Mouse (Mus musculus) embryonic facial prominence, embryonic 14.5 days (tissue): ENCODE results near the gene Ndufaf8. TPM values are rescaled to one million over a fixed set of nuclear protein-coding genes. Genes with fewer than 3 reads are reported as not detected.

Experiments used
- ATAC-seq: fragments of 200-750 bp; cut with Nextera tagmentation; 2 replicates; pipeline ENCODE4 v1.8.0; 2017; ENCODE audit warnings: low read depth, moderate number of reproducible peaks, moderate TSS enrichment
- DNase-seq: peaks from one replicate; pipeline ENCODE4 v3.0.0-alpha.2; 2015; ENCODE audit warnings: low spot score
- H3K27ac ChIP-seq: fragments of 300-500 bp; sonication (generic); replicated peaks from 2 replicates; pipeline ENCODE4 v1.5.1; 2014; ENCODE audit warnings: low read depth, mild to moderate bottlenecking, low read length, moderate library complexity
- H3K27me3 ChIP-seq: fragments of 300-500 bp; sonication (generic); replicated peaks from 2 replicates; pipeline ENCODE4 v1.6.1; 2014; ENCODE audit warnings: low read length; ENCODE audit not compliant: control insufficient read depth, insufficient read depth
- H3K36me3 ChIP-seq: fragments of 300-500 bp; sonication (generic); 2 replicates; pipeline ENCODE4 v1.6.1; 2014; ENCODE audit warnings: low read length, mixed read lengths; ENCODE audit not compliant: control insufficient read depth, insufficient read depth
- H3K4me1 ChIP-seq: fragments of 300-500 bp; sonication (generic); 2 replicates; pipeline ENCODE4 v1.6.1; 2014; ENCODE audit warnings: antibody characterized with exemption, low read length; ENCODE audit not compliant: control insufficient read depth, insufficient read depth
- H3K4me2 ChIP-seq: fragments of 300-500 bp; sonication (generic); 2 replicates; pipeline ENCODE4 v1.6.1; 2014; ENCODE audit warnings: low read depth, mild to moderate bottlenecking, low read length, moderate library complexity, mixed read lengths
- H3K4me3 ChIP-seq: fragments of 300-500 bp; sonication (generic); 2 replicates; pipeline ENCODE4 v1.5.1; 2014; ENCODE audit warnings: low read depth, mild to moderate bottlenecking, low read length
- H3K9ac ChIP-seq: fragments of 300-500 bp; sonication (generic); 2 replicates; pipeline ENCODE4 v1.6.1; 2014; ENCODE audit warnings: low read depth, mild to moderate bottlenecking, low read length, moderate library complexity, mixed read lengths
- H3K9me3 ChIP-seq: fragments of 300-500 bp; sonication (generic); 2 replicates; pipeline ENCODE4 v1.6.1; 2016; ENCODE audit warnings: low read length; ENCODE audit not compliant: control insufficient read depth
- WGBS: fragments of 180-500 bp; shearing (Covaris S2); extraction: QIAGEN DNeasy Blood & Tissue Kit; methylation state at CpG from one replicate; pipeline ENCODE4 v1.1.7; 2014; 5-methylcytosine and 5-hydroxymethylcytosine counted together
- polyA plus RNA-seq: library from polyadenylated mRNA; unstranded; fragments of >200 nt; fragmentation: Nextera tagmentation; extraction: Ambion mirVana; gene quantifications from 2 replicates; pipeline ENCODE4 v1.2.1, GENCODE M21; 2014

The Ndufaf8 gene
- polyA plus RNA-seq, 1 experiment from 2014 or later, result 88.7 TPM

GRCm38 (mm10) chr11:120072986-120073647, 25.6 kb upstream of the Ndufaf8 start:
- no peaks in the 10 kb centered on the region for H3K27me3 ChIP-seq
- no peak overlapping the region for H3K9ac ChIP-seq
- H3K4me1 ChIP-seq, result no peaks in the 10 kb centered on the region
- ATAC-seq (no peak), DNase-seq (no peak)
- no peak overlapping the region for H3K4me2 ChIP-seq
- peaks cover 78% of the 10 kb centered on the region for H3K36me3 ChIP-seq
- H3K4me3 ChIP-seq, result no peak overlapping the region
- no peak overlapping the region for H3K27ac ChIP-seq
- H3K9me3 ChIP-seq, result no peaks in the 10 kb centered on the region
- WGBS, result 90% methylated on average over 9 of the region's 9 CpGs

GRCm38 (mm10) chr11:120076191-120076590, 22.5 kb upstream of the Ndufaf8 start:
- ATAC-seq, result no peak
- Histone ChIP-seq H3K27ac (no peak overlapping the region), H3K4me3 (no peak overlapping the region), H3K4me1 (no peaks in the 10 kb centered on the region), H3K9ac (no peak overlapping the region), H3K36me3 (peaks cover 86% of the 10 kb centered on the region), H3K27me3 (no peaks in the 10 kb centered on the region), H3K9me3 (no peaks in the 10 kb centered on the region), H3K4me2 (no peak overlapping the region)
- no peak for DNase-seq
- 79% methylated on average over 3 of the region's 3 CpGs for WGBS

- no peak overlapping the region for H3K27ac ChIP-seq
- no peak for DNase-seq
- no peak overlapping the region for H3K9ac ChIP-seq
- H3K4me3 ChIP-seq, result no peak overlapping the region
- 0 out of 2 replicates have a peak, but pooled peaks cover under 1% of the 10 kb centered on the region for H3K4me1 ChIP-seq
- no peak for ATAC-seq
- no peaks in the 10 kb centered on the region for H3K9me3 ChIP-seq
- WGBS, result 85% methylated on average over 6 of the region's 6 CpGs
- no peak overlapping the region for H3K4me2 ChIP-seq
- H3K27me3 ChIP-seq, result no peaks in the 10 kb centered on the region
- H3K36me3 ChIP-seq, result peaks cover 81% of the 10 kb centered on the region
These were observed 18.4 kb upstream of the Ndufaf8 start for GRCm38 (mm10) chr11:120080282-120080681.

GRCm38 (mm10) chr11:120085891-120086627, 12.7 kb upstream of the Ndufaf8 start:
- Histone ChIP-seq H3K9ac (peak overlapping the region; percentile 97), H3K4me3 (peak overlapping the region; percentile 95), H3K9me3 (no peaks in the 10 kb centered on the region), H3K36me3 (peaks cover 37% of the 10 kb centered on the region), H3K4me2 (peak overlapping the region; percentile 94), H3K27ac (peak overlapping the region; percentile 70), H3K4me1 (peaks cover 9% of the 10 kb centered on the region), H3K27me3 (no peaks in the 10 kb centered on the region)
- peak; percentile 35 for DNase-seq
- ATAC-seq, result peak; percentile 19
- 0% methylated on average over 17 of the region's 25 CpGs for WGBS

- ATAC-seq (peak; percentile 100), DNase-seq (peak; percentile 99)
- Histone ChIP-seq H3K9ac (peak within 1 kb of the TSS; percentile 97), H3K27me3 (no peaks in the 10 kb centered on the region), H3K4me3 (peak within 1 kb of the TSS; percentile 95), H3K36me3 (peaks cover 38% of the 10 kb centered on the region), H3K9me3 (no peaks in the 10 kb centered on the region), H3K4me2 (peak within 1 kb of the TSS; percentile 94), H3K4me1 (peaks cover 9% of the 10 kb centered on the region), H3K27ac (peak within 1 kb of the TSS; percentile 70)
- under 1% methylated on average over 31 of the region's 42 CpGs for WGBS
These were observed 12.0 kb upstream of the Ndufaf8 start, which contains the start of gene Cep131 for GRCm38 (mm10) chr11:120086702-120087152. Gene Cep131, minus strand, starts transcription at chr11:120086827.

GRCm38 (mm10) chr11:120090661-120091060, 8.1 kb upstream of the Ndufaf8 start:
- Histone ChIP-seq H3K36me3 (peaks cover 55% of the 10 kb centered on the region), H3K4me3 (no peak overlapping the region), H3K27me3 (no peaks in the 10 kb centered on the region), H3K9me3 (no peaks in the 10 kb centered on the region), H3K4me1 (peaks cover 5% of the 10 kb centered on the region), H3K9ac (no peak overlapping the region), H3K27ac (no peak overlapping the region), H3K4me2 (no peak overlapping the region)
- ATAC-seq, result no peak
- DNase-seq, result no peak
- WGBS, result 90% methylated on average over 4 of the region's 4 CpGs

- no peaks in the 10 kb centered on the region for H3K9me3 ChIP-seq
- no peak overlapping the region for H3K27ac ChIP-seq
- peaks cover 7% of the 10 kb centered on the region; the same call in 1 of the 2 replicates for H3K4me1 ChIP-seq
- peak; percentile 34; the same call in 1 of the 2 replicates for ATAC-seq
- 79% methylated on average over 21 of the region's 23 CpGs for WGBS
- H3K4me2 ChIP-seq, result no peak overlapping the region
- peaks cover 58% of the 10 kb centered on the region for H3K36me3 ChIP-seq
- H3K4me3 ChIP-seq, result no peak overlapping the region
- no peak overlapping the region for H3K9ac ChIP-seq
- H3K27me3 ChIP-seq, result no peaks in the 10 kb centered on the region
- DNase-seq, result no peak
These were observed 5.7 kb upstream of the Ndufaf8 start for GRCm38 (mm10) chr11:120092817-120093591.

GRCm38 (mm10) chr11:120101036-120101435, 2.3 kb downstream of the Ndufaf8 start:
- H3K4me2 ChIP-seq, result no peak overlapping the region
- ATAC-seq (no peak), DNase-seq (peak; percentile 73)
- no peaks in the 10 kb centered on the region for H3K9me3 ChIP-seq
- 3% methylated on average over 3 of the region's 3 CpGs for WGBS
- H3K4me1 ChIP-seq, result peaks cover 14% of the 10 kb centered on the region
- no peak overlapping the region for H3K4me3 ChIP-seq
- H3K36me3 ChIP-seq, result peaks cover 35% of the 10 kb centered on the region
- H3K9ac ChIP-seq, result no peak overlapping the region
- H3K27me3 ChIP-seq, result no peaks in the 10 kb centered on the region
- no peak overlapping the region for H3K27ac ChIP-seq
